Mouse (Mus musculus): ENCODE data around the gene Pcsk7.

GRCm38 (mm10) chr9:45915659-45916058 is 9.4 kb downstream of the Pcsk7 start:
- TF ChIP-seq POLR2A (IDR thresholded peaks at IDR 0.05; ENCODE audit: extremely low read depth, insufficient read depth, low read length) (no peak), CTCF (IDR thresholded peaks at IDR 0.05; ENCODE audit: low read depth, low read length) (no peak)

All from liver, adult 2 months (tissue).